Mouse (Mus musculus) regulatory T cell (primary cell): Measurements from ENCODE around the gene 6820408C15Rik.

Experiments used
- in situ Hi-C: fragments of 300-600 bp; cut with MboI, MseI; formaldehyde crosslinking; loops from one replicate; pipeline ENCODE4 v1.15.1; 2025; ENCODE audit warnings: high pct_unique_total_duplicates

The 6820408C15Rik gene

GRCm38 (mm10) chr2:152464570-152465150 is 49.3 kb downstream of the 6820408C15Rik start, which contains the start of gene Defb23:
Defb23 (minus strand) TSS chr2:152464620.
- in situ Hi-C loops = no loop called here

DNA sequence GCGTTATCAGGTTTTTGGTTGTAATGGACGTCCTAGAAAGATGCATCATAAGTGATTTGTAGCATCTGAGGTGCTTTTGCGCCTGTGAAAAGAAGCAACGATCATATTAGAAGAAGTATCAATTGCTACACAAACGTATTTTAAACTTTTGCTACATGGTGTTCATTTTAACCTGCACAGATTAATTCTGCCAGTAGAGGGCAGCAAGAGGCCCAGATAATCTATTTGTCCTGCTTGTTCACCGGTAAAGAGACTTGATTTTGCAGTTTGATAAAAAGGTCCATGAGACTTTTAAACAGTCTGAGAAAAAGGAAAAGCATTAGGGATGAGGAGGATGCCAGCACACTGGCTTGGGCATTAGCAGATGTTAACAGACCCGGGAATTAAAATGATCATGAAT is 55.6 kb downstream of the 6820408C15Rik start:
- in situ Hi-C loops = no loop called here

DNA sequence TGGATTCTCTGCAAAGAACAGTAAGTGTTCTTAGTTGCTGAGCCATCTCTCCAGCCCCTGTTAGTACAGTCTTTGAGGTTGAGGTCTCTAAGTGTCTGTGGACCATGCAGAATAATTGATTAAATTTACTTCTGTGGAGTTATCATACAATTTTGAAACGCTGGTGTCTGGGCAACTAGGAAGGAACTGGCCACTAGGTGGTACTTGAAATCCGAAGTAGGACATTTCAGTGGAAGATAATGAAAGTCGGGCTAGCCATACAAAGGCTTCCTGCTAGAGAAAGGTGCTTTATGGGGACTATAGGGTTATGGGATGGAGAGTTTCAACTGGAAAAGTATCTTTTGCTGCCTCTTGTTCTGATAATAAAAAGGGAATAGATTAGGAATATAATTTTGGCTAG is 57.0 kb downstream of the 6820408C15Rik start:
- in situ Hi-C loops = no loop called here

DNA sequence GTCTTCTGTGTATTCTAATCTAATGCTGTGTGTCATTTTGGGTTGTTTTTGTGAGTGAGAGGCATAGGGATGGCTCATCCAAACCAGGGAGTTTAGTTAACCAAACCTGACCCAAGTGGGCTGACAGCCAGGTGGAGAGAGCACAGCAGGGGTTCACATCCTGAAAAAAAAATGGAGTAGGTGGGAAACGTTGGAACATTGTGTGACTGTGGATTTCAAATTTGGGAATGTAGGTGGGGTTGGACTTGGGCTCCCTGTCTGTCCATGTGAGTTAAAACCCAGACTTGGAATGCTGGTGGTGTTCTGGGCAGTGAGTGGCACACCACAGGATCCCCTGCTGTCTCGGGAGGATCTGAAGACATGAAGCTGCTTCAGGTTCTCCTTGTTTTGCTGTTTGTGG is 61.4 kb downstream of the 6820408C15Rik start, which contains the start of gene Defb20:
Defb20 (plus strand) TSS at position 301 of the 400 bp plus-strand sequence.
- in situ Hi-C loops = no loop called here

DNA sequence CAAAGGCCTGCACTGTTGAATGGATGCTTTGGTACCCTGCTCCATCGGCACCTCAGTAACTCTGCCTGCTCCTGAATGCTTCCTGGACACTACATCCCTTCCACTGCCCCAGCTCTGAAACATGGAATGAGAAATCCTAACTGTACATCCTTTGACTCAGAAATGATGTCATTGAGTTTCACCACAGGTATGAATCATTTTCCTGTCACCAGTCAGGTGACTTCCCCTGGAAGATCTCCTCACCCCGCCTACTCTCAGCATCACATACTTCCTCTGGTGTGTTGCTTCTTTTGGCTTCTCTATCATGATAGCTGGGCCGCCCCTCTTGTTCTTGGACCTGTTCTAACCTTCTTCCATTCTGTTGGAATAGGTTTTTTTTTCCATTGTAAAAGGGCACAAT is 65.5 kb downstream of the 6820408C15Rik start:
- in situ Hi-C loops = no loop called here

- in situ Hi-C loops = no loop called here
Measured at GRCm38 (mm10) chr2:152481726-152482125, 66.3 kb downstream of the 6820408C15Rik start.

DNA sequence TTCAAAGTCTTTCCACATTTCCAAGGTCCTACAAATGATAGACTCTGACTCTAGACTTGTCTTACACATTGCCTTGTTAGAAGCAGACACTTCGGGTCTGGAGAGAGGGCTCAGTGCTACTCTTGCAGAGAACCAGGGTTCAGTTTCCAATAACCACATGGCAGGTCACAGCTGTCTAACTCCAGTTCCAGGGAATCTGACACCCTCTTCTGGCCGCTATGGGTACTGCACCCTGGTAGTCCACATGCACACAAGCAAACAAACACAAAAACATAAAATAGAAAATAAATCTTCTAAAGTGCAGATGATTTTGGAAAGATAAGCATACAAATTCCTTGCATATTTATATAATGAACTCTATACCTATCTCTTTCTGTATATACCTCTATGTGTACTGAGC is 71.6 kb downstream of the 6820408C15Rik start:
- in situ Hi-C loops = no loop called here

DNA sequence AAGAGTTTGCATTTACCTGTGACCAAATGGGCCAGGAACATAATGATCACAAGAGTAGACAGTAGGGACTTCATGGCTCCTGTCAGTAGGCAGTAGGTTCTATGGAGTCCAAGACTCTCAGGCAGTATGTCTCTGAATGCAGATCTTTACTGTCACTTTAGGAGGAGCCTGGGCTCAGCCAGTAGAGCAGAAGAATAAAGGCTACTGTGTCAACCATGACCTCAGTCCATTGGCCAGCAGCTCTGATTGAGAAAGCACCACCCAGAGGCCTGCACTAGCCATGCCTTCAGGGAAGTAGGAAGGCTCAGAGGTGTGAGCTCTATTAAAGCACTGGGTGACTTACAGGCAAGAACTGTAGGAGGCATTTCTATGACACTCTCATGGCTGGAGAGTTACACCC is 74.7 kb downstream of the 6820408C15Rik start, which contains the start of gene Defb22:
Defb22 (minus strand) TSS at position 101 of the 400 bp plus-strand sequence.
- in situ Hi-C loops = no loop called here

DNA sequence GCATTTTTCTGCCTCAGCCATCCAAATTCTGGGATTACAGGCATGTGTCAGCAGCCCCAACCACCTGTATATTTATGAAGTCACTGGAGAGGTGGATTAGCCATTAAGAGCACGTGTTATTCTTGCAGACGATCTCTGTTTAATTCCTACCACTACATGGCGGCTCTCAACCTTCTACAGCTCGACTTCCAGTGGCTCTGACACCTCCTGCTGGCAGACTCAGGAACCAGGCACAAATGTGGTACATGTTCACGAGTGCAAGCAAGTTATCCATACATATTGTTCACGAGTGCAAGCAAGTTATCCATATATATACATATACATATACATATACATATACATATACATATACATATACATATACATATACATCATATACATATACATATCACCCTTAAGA is 77.8 kb downstream of the 6820408C15Rik start:
- in situ Hi-C loops = no loop called here
